Mouse (Mus musculus) neural tube, embryonic 14.5 days (tissue): ENCODE results near the gene Sel1l. TPM values are rescaled to one million over a fixed set of nuclear protein-coding genes. Genes with fewer than 3 reads are reported as not detected.

ENCODE experiments used
- ATAC-seq: fragments of 200-750 bp; cut with Nextera tagmentation; 2 replicates; pipeline ENCODE4 v1.8.0; 2017; ENCODE audit warnings: low read depth, mild to moderate bottlenecking, moderate TSS enrichment, moderate library complexity
- H3K27ac ChIP-seq: fragments of 300-500 bp; sonication (generic); 2 replicates; pipeline ENCODE4 v1.5.1; 2014; ENCODE audit warnings: low read depth, mild to moderate bottlenecking, control low read depth, low read length, moderate library complexity, mixed read lengths
- H3K27me3 ChIP-seq: fragments of 300-500 bp; sonication (generic); 2 replicates; pipeline ENCODE4 v1.6.1; 2014; ENCODE audit warnings: low read length; ENCODE audit not compliant: control insufficient read depth, insufficient read depth
- H3K36me3 ChIP-seq: fragments of 300-500 bp; sonication (generic); 2 replicates; pipeline ENCODE4 v1.6.1; 2014; ENCODE audit warnings: low read length, mixed read lengths; ENCODE audit not compliant: control insufficient read depth, insufficient read depth
- H3K4me1 ChIP-seq: fragments of 300-500 bp; sonication (generic); 2 replicates; pipeline ENCODE4 v1.6.1; 2014; ENCODE audit warnings: low read length; ENCODE audit not compliant: control insufficient read depth, insufficient read depth
- H3K4me2 ChIP-seq: fragments of 300-500 bp; sonication (generic); 2 replicates; pipeline ENCODE4 v1.6.1; 2014; ENCODE audit warnings: mild to moderate bottlenecking, low read depth, low read length, control low read depth
- H3K4me3 ChIP-seq: fragments of 300-500 bp; sonication (generic); 2 replicates; pipeline ENCODE4 v1.5.1; 2014; ENCODE audit warnings: low read depth, low read length, control low read depth, mixed read lengths
- H3K9ac ChIP-seq: fragments of 300-500 bp; sonication (generic); replicated peaks from 2 replicates; pipeline ENCODE4 v1.6.1; 2014; ENCODE audit warnings: low read depth, mild to moderate bottlenecking, control low read depth, low read length, mixed read lengths
- H3K9me3 ChIP-seq: fragments of 300-500 bp; sonication (generic); 2 replicates; pipeline ENCODE4 v1.6.1; 2016; ENCODE audit warnings: low read length; ENCODE audit not compliant: control insufficient read depth
- WGBS: fragments of 180-500 bp; shearing (Covaris S2); extraction: QIAGEN DNeasy Blood & Tissue Kit; methylation state at CpG from one replicate; pipeline ENCODE4 v1.1.7; 2014; 5-methylcytosine and 5-hydroxymethylcytosine counted together
- polyA plus RNA-seq: library from polyadenylated mRNA; unstranded; fragments of >200 nt; fragmentation: Nextera tagmentation; extraction: Ambion mirVana; gene quantifications from 2 replicates; pipeline ENCODE4 v1.2.1, GENCODE M21; 2014

Sel1l gene
- polyA plus RNA-seq: 107 and 113 TPM in 2 replicates

GRCm38 (mm10) chr12:91849045-91849467 lies at the start of gene Sel1l:
Gene Sel1l (minus strand): TSS chr12:91849157.
- 0% methylated on average over 26 of the region's 35 CpGs for WGBS
- peak; percentile 100 for ATAC-seq
- Histone ChIP-seq H3K27ac (peak within 1 kb of the TSS; percentile 80), H3K4me1 (0 out of 2 replicates have a peak, but pooled peaks cover 12% of the 10 kb centered on the region), H3K4me2 (peak within 1 kb of the TSS; percentile 89), H3K4me3 (peak within 1 kb of the TSS; percentile 82), H3K9ac (peak within 1 kb of the TSS; percentile 90), H3K27me3 (no peaks in the 10 kb centered on the region), H3K36me3 (no peaks in the 10 kb centered on the region), H3K9me3 (no peaks in the 10 kb centered on the region)

GRCm38 (mm10) chr12:91892622-91893560 lies 43.9 kb upstream of the Sel1l start:
- H3K4me1 ChIP-seq: no peaks in the 10 kb centered on the region
- H3K9me3 ChIP-seq: no peaks in the 10 kb centered on the region
- WGBS: 78% methylated on average over 9 of the region's 9 CpGs
- no peak overlapping the region for H3K9ac ChIP-seq
- no peak for ATAC-seq
- H3K36me3 ChIP-seq: no peaks in the 10 kb centered on the region
- no peak overlapping the region for H3K4me3 ChIP-seq
- no peaks in the 10 kb centered on the region for H3K27me3 ChIP-seq
- no peak overlapping the region for H3K4me2 ChIP-seq
- H3K27ac ChIP-seq: no peak overlapping the region

- ATAC-seq: no peak
- 81% methylated on average over 13 of the region's 13 CpGs for WGBS
- Histone ChIP-seq H3K9me3 (no peaks in the 10 kb centered on the region), H3K27ac (no peak overlapping the region), H3K9ac (no peak overlapping the region), H3K4me2 (no peak overlapping the region), H3K27me3 (no peaks in the 10 kb centered on the region), H3K36me3 (no peaks in the 10 kb centered on the region), H3K4me3 (no peak overlapping the region), H3K4me1 (no peaks in the 10 kb centered on the region)
Measured at GRCm38 (mm10) chr12:91880431-91880830, 31.5 kb upstream of the Sel1l start.

- Histone ChIP-seq H3K36me3 (no peaks in the 10 kb centered on the region), H3K27ac (no peak overlapping the region), H3K4me2 (no peak overlapping the region), H3K4me1 (no peaks in the 10 kb centered on the region), H3K9me3 (no peaks in the 10 kb centered on the region), H3K9ac (no peak overlapping the region), H3K27me3 (no peaks in the 10 kb centered on the region), H3K4me3 (no peak overlapping the region)
- ATAC-seq: no peak
- WGBS: 61% methylated on average over 8 of the region's 8 CpGs
Measured at GRCm38 (mm10) chr12:91878912-91879250, 29.9 kb upstream of the Sel1l start.

- WGBS: 65% methylated on average over 21 of the region's 21 CpGs
- peak; percentile 56; the same call in 1 of the 2 replicates for ATAC-seq
- no peaks in the 10 kb centered on the region for H3K9me3 ChIP-seq
- no peak overlapping the region for H3K9ac ChIP-seq
- no peak overlapping the region for H3K4me3 ChIP-seq
- no peak overlapping the region for H3K27ac ChIP-seq
- no peaks in the 10 kb centered on the region for H3K4me1 ChIP-seq
- H3K4me2 ChIP-seq: no peak overlapping the region
- H3K36me3 ChIP-seq: no peaks in the 10 kb centered on the region
- H3K27me3 ChIP-seq: no peaks in the 10 kb centered on the region
Measured at GRCm38 (mm10) chr12:91878056-91878911, 29.3 kb upstream of the Sel1l start.

GRCm38 (mm10) chr12:91877646-91878045 lies 28.7 kb upstream of the Sel1l start:
- Histone ChIP-seq H3K27ac (no peak overlapping the region), H3K4me3 (no peak overlapping the region), H3K4me2 (no peak overlapping the region), H3K9ac (no peak overlapping the region), H3K9me3 (no peaks in the 10 kb centered on the region), H3K27me3 (no peaks in the 10 kb centered on the region), H3K36me3 (no peaks in the 10 kb centered on the region), H3K4me1 (no peaks in the 10 kb centered on the region)
- 43% methylated on average over 5 of the region's 5 CpGs for WGBS
- no peak for ATAC-seq

- no peaks in the 10 kb centered on the region for H3K4me1 ChIP-seq
- H3K4me3 ChIP-seq: no peak overlapping the region
- no peaks in the 10 kb centered on the region for H3K27me3 ChIP-seq
- no peaks in the 10 kb centered on the region for H3K9me3 ChIP-seq
- no peaks in the 10 kb centered on the region for H3K36me3 ChIP-seq
- H3K9ac ChIP-seq: no peak overlapping the region
- 94% methylated on average over 11 of the region's 11 CpGs for WGBS
- ATAC-seq: no peak
- no peak overlapping the region for H3K27ac ChIP-seq
- no peak overlapping the region for H3K4me2 ChIP-seq
Measured at GRCm38 (mm10) chr12:91870671-91871070, 21.7 kb upstream of the Sel1l start.

GRCm38 (mm10) chr12:91869352-91869751 lies 20.4 kb upstream of the Sel1l start:
- no peak for ATAC-seq
- no peak overlapping the region for H3K4me2 ChIP-seq
- no peak overlapping the region for H3K27ac ChIP-seq
- H3K36me3 ChIP-seq: no peaks in the 10 kb centered on the region
- no peaks in the 10 kb centered on the region for H3K9me3 ChIP-seq
- no peaks in the 10 kb centered on the region for H3K4me1 ChIP-seq
- H3K9ac ChIP-seq: no peak overlapping the region
- H3K4me3 ChIP-seq: no peak overlapping the region
- H3K27me3 ChIP-seq: no peaks in the 10 kb centered on the region
- WGBS: 73% methylated on average over 4 of the region's 4 CpGs

- no peak overlapping the region for H3K4me3 ChIP-seq
- no peak for ATAC-seq
Measured at GRCm38 (mm10) chr12:91854330-91854729, 5.4 kb upstream of the Sel1l start.

More at GRCm38 (mm10) chr12:91854330-91854729, 5.4 kb upstream of the Sel1l start:
- Histone ChIP-seq H3K9ac (no peak overlapping the region), H3K27me3 (no peaks in the 10 kb centered on the region), H3K36me3 (no peaks in the 10 kb centered on the region), H3K9me3 (no peaks in the 10 kb centered on the region), H3K27ac (no peak overlapping the region), H3K4me2 (no peak overlapping the region), H3K4me1 (no peaks in the 10 kb centered on the region)
- WGBS: 83% methylated on average over 8 of the region's 8 CpGs
